Mouse (Mus musculus) heart, embryonic 14.5 days (tissue): Measurements from ENCODE around the gene Rab40c. TPM values are rescaled to one million over a fixed set of nuclear protein-coding genes. Genes with fewer than 3 reads are reported as not detected.

Experiments
- ATAC-seq: fragments of 200-750 bp; cut with Nextera tagmentation; 2 replicates; pipeline ENCODE4 v1.8.0; 2017; ENCODE audit warnings: low read depth, moderate TSS enrichment; ENCODE audit not compliant: insufficient number of reproducible peaks, insufficient read depth, low FRiP score
- H3K27ac ChIP-seq, 2 experiments: fragments of 200-500 bp in 1 of 2; fragments of 300-500 bp in 1 of 2; sonication (generic) in 1 of 2; replicated peaks in 1 of 2; 2 replicates each; pipeline ENCODE4 v1.5.1; 2012 to 2014; ENCODE audit warnings: low read depth in 2 of 2, low read length in 2 of 2, control low read depth in 1 of 2, mild to moderate bottlenecking in 1 of 2, mixed read lengths in 1 of 2; ENCODE audit not compliant: control insufficient read depth in 1 of 2, insufficient read depth in 1 of 2
- H3K27me3 ChIP-seq: fragments of 300-500 bp; sonication (generic); 2 replicates; pipeline ENCODE4 v1.6.1; 2014; ENCODE audit warnings: mild to moderate bottlenecking, low read length, control low read depth; ENCODE audit not compliant: control insufficient read depth, insufficient read depth
- H3K36me3 ChIP-seq: fragments of 300-500 bp; sonication (generic); 2 replicates; pipeline ENCODE4 v1.6.1; 2014; ENCODE audit warnings: mild to moderate bottlenecking, control low read depth, low read length, mixed read lengths; ENCODE audit not compliant: control insufficient read depth, insufficient read depth
- H3K4me1 ChIP-seq, 2 experiments: fragments of 200-500 bp in 1 of 2; fragments of 300-500 bp in 1 of 2; sonication (generic) in 1 of 2; 2 replicates each; pipeline ENCODE4 v1.6.1; 2012 to 2014; ENCODE audit warnings: low read length in 2 of 2, control low read depth in 1 of 2, mixed read lengths in 1 of 2; ENCODE audit not compliant: control insufficient read depth in 2 of 2, insufficient read depth in 2 of 2
- H3K4me2 ChIP-seq: fragments of 300-500 bp; sonication (generic); 2 replicates; pipeline ENCODE4 v1.6.1; 2014; ENCODE audit warnings: mild to moderate bottlenecking, low read length
- H3K4me3 ChIP-seq, 2 experiments: fragments of 200-500 bp in 1 of 2; fragments of 300-500 bp in 1 of 2; sonication (generic) in 1 of 2; 2 replicates each; pipeline ENCODE4 v1.5.1; 2012 to 2014; ENCODE audit warnings: low read length in 2 of 2, mild to moderate bottlenecking in 2 of 2, control low read depth in 1 of 2, low read depth in 1 of 2, moderate library complexity in 1 of 2; ENCODE audit not compliant: control insufficient read depth in 1 of 2, insufficient read depth in 1 of 2
- H3K9ac ChIP-seq: fragments of 300-500 bp; sonication (generic); 2 replicates; pipeline ENCODE4 v1.6.1; 2014; ENCODE audit warnings: mild to moderate bottlenecking, low read length
- H3K9me3 ChIP-seq: fragments of 300-500 bp; sonication (generic); 2 replicates; pipeline ENCODE4 v1.6.1; 2016; ENCODE audit warnings: low read length, control low read depth; ENCODE audit not compliant: control insufficient read depth
- WGBS: fragments of 180-500 bp; shearing (Covaris S2); extraction: QIAGEN DNeasy Blood & Tissue Kit; methylation state at CpG from one replicate; pipeline ENCODE4 v1.1.7; 2014; 5-methylcytosine and 5-hydroxymethylcytosine counted together
- polyA plus RNA-seq: library from polyadenylated mRNA; unstranded; fragments of >200 nt; fragmentation: Nextera tagmentation; extraction: Ambion mirVana; gene quantifications from 2 replicates; pipeline ENCODE4 v1.2.1, GENCODE M21; 2014

Gene Rab40c
- polyA plus RNA-seq, 1 experiment from 2014 or later: 8.8 TPM

DNA sequence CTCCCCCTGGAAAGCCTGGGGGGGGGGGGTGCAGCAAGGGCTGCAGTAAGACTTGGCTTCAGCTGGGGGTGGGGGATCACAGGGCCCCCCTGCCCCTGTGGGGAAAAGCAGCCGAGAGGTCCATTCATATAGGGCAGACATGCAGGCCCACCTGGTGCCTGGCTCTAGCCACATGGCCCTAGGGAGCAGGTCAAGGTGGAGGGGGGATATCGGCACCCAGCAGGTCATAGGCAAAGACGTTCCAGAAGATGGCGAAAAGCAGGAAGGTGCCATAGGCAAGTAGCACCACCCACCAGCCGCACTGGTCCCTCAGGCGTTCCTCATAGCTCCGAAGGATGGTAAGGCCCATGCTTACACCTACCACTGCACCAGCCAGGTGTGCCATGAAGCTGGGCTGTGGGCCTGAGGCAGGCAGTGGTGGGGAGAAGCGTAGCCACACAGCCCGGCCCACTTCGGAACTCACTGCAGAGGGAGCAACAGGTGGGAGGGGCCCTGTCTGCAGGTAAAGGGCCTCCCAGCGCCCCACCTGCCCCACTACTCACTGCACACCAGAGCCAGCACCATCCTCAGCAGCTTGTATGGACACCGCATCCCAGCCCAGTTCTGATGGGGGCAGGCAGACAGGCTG, 84.8 kb downstream of the Rab40c start:
- Histone ChIP-seq H3K27ac (peak overlapping the region in 1 of 2 experiments; percentile 99; a peak in 2 of 4 replicates), H3K9me3 (no peaks in the 10 kb centered on the region), H3K36me3 (peaks cover 65% of the 10 kb centered on the region), H3K4me2 (peak overlapping the region; percentile 91), H3K4me1 (peaks cover 29 to 58% of the 10 kb centered on the region in 2 experiments; a peak in 3 of 4 replicates), H3K9ac (peak overlapping the region; percentile 85), H3K4me3 (peak overlapping the region; percentile 57 to 70; a peak in 3 of 4 replicates), H3K27me3 (no peaks in the 10 kb centered on the region)
- ATAC-seq: no peak
- 86% methylated on average over 12 of the region's 12 CpGs for WGBS

DNA sequence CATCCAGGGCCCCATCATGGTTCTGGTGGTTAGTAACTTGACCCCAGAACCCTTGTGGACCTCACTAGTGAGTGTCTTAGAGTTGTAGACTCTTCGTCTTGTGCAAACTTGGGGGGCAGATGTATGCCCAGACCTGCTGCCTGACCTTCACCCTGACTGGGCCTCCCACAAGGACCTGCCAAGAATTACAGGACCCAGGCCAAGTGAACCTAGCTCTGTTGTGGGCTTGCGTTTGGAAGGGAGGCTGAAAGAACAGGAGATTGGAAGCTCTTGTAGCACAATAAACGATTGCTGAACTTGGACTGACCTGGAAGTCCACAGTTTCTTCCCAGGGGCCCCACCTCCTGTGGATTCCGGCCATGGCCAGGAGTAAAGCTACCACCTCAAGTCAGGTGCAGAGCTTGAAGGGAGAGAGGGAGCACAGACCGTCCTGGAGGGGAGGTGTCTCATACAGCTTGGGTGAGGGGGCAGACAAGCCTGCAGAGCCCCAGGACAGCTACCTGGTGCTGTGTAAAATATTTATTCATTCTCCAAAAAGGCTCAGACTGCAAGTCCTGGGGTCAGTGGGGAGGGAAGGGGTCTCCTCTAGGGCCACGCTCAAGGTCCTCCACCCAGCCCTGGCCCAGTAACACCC, 85.4 kb downstream of the Rab40c start:
- H3K9me3 ChIP-seq: no peaks in the 10 kb centered on the region
- peaks cover 32 to 63% of the 10 kb centered on the region in 2 experiments; a peak in 3 of 4 replicates for H3K4me1 ChIP-seq
- peak overlapping the region; percentile 91 for H3K4me2 ChIP-seq
- peak overlapping the region; percentile 97 to 99 for H3K27ac ChIP-seq
- peak overlapping the region; percentile 57 to 70 for H3K4me3 ChIP-seq
- no peaks in the 10 kb centered on the region for H3K27me3 ChIP-seq
- ATAC-seq: no peak
- peak overlapping the region; percentile 85 for H3K9ac ChIP-seq
- 25% methylated on average over 6 of the region's 6 CpGs for WGBS
- peaks cover 59% of the 10 kb centered on the region for H3K36me3 ChIP-seq

DNA sequence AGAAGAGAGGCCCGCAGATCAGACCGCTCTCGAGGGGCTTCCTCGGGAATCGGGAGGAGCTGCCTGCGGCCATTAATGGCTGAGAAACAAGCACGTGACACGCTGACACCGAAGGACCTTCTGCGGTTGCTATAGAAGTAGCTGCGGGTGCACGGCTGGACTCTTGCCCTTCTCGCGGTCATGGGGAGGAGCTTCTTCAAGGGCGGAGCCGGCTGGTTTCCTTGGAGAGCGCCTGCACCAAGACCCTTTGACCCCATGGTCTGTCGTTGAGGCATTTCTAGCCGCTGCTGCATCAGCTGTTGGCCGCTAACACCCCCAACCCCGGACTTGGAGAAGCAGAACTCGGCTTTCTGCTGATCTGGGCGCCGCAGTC, 86.2 kb downstream of the Rab40c start, which contains the start of gene Stub1:
Gene Stub1 (minus strand): TSS at position 114 of the 373 bp plus-strand sequence.
- H3K27me3 ChIP-seq: no peaks in the 10 kb centered on the region
- ATAC-seq: peak; percentile 70
- 0% methylated on average over 24 of the region's 24 CpGs for WGBS
- no peaks in the 10 kb centered on the region for H3K9me3 ChIP-seq
- peaks cover 51% of the 10 kb centered on the region for H3K36me3 ChIP-seq
- H3K4me1 ChIP-seq: peaks cover 37 to 67% of the 10 kb centered on the region in 2 experiments
- H3K4me3 ChIP-seq: peak within 1 kb of the TSS; percentile 57 to 74
- peak within 1 kb of the TSS; percentile 97 to 99 for H3K27ac ChIP-seq
- H3K9ac ChIP-seq: peak within 1 kb of the TSS; percentile 85
- H3K4me2 ChIP-seq: peak within 1 kb of the TSS; percentile 91

DNA sequence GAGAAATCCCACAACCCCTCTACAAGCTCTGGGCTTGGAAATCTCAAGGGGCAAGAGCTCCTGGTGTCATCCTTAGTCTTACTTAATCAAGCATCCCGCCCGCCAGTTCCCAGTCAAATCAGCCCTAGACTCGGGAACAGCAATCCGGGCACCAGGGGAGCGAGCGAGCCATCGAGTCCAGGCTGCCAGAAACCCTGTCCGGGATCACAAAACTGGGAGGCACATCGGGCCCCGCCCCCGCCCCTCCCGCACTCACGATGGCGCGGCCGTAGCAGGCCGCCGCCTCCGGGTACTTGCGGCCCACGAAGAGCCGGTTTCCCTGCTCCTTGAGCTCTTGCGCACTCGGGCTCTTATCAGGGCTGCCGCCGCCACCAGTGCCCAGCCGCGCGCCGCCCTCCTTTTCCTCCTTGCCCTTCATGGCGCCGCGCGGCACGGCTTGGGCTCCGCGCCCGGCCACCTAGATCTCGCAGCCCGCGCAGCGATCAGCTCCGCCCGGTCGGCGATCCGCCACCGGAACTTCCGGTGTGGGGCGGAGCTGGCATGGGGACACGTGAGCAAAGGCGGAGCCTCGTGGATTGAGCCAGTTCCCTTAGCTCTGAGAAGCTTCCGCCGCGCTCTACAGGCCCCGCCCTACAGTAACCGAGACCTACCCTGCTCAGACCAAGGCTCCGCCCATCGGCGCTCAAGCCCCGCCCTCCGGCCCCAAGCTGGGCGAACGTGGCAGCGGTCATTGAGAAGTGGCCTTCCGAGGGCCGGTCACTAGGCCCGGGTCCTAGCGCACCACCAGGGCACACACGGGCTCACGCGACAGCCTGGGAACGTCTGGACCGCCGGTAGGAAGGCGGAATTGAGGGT, 86.9 kb downstream of the Rab40c start:
- H3K27ac ChIP-seq: peak overlapping the region; percentile 97 to 99
- peaks cover 36 to 67% of the 10 kb centered on the region in 2 experiments for H3K4me1 ChIP-seq
- no peaks in the 10 kb centered on the region for H3K27me3 ChIP-seq
- WGBS: under 1% methylated on average over 71 of the region's 77 CpGs
- ATAC-seq: peak; percentile 92
- H3K9me3 ChIP-seq: no peaks in the 10 kb centered on the region
- peak overlapping the region; percentile 91 for H3K4me2 ChIP-seq
- peak overlapping the region; percentile 85 for H3K9ac ChIP-seq
- H3K4me3 ChIP-seq: peak overlapping the region; percentile 57 to 74
- peaks cover 51% of the 10 kb centered on the region for H3K36me3 ChIP-seq

Other genes starting within 250 kb of the Rab40c start
- 2.4 and 3.7 TPM in 2 replicates for gene Gng13, start 202.6 kb downstream of the Rab40c start, polyA plus RNA-seq
- 8.0 and 9.5 TPM in 2 replicates for gene Chtf18, start 192.3 kb downstream of the Rab40c start, polyA plus RNA-seq
- gene Rpusd1, start 192.1 kb downstream of the Rab40c start, polyA plus RNA-seq: 12.0 and 13.4 TPM in 2 replicates
- gene Mslnl, start 183.7 kb downstream of the Rab40c start, polyA plus RNA-seq: not detected in 2 replicates
- gene Msln, start 165.3 kb downstream of the Rab40c start, polyA plus RNA-seq: 31.9 and 34.7 TPM in 2 replicates
- gene Narfl, start 146.0 kb downstream of the Rab40c start, polyA plus RNA-seq: 36.6 and 37.2 TPM in 2 replicates
- 59.4 and 60.2 TPM in 2 replicates for gene Haghl, start 134.1 kb downstream of the Rab40c start, polyA plus RNA-seq
- gene Ccdc78, start 133.1 kb downstream of the Rab40c start, polyA plus RNA-seq: 0.09 TPM in 1 of 2 replicates, not detected in the other
- 58.4 and 76.0 TPM in 2 replicates for gene Fam173a, start 126.8 kb downstream of the Rab40c start, polyA plus RNA-seq
- gene AC134908.4, start 124.1 kb downstream of the Rab40c start, polyA plus RNA-seq: not detected in 2 replicates
- 3.3 and 10.1 TPM in 2 replicates for gene Metrn, start 122.6 kb downstream of the Rab40c start, polyA plus RNA-seq
- 0.85 and 1.1 TPM in 2 replicates for gene Fbxl16, start 110.6 kb downstream of the Rab40c start, polyA plus RNA-seq
- 15.2 and 17.3 TPM in 2 replicates for gene Wdr24, start 96.1 kb downstream of the Rab40c start, polyA plus RNA-seq
- gene Jmjd8, start 90.9 kb downstream of the Rab40c start, polyA plus RNA-seq: 28.8 and 30.0 TPM in 2 replicates
- gene Stub1, start 86.3 kb downstream of the Rab40c start, polyA plus RNA-seq: 282 and 298 TPM in 2 replicates
- 1.2 and 1.5 TPM in 2 replicates for gene Rhbdl1, start 82.4 kb downstream of the Rab40c start, polyA plus RNA-seq
- gene Gm20683, start 78.0 kb downstream of the Rab40c start, polyA plus RNA-seq: 1.2 and 1.9 TPM in 2 replicates
- 11.5 and 12.7 TPM in 2 replicates for gene Rhot2, start 74.9 kb downstream of the Rab40c start, polyA plus RNA-seq
- gene Wdr90, start 58.2 kb downstream of the Rab40c start, polyA plus RNA-seq: 8.2 and 8.6 TPM in 2 replicates
- 164 and 184 TPM in 2 replicates for gene Mcrip2, start 51.0 kb downstream of the Rab40c start, polyA plus RNA-seq
- 36.7 and 41.7 TPM in 2 replicates for gene Mettl26, start 44.7 kb downstream of the Rab40c start, polyA plus RNA-seq
- 0.27 and 0.53 TPM in 2 replicates for gene Wfikkn1, start 38.9 kb downstream of the Rab40c start, polyA plus RNA-seq
- 61.8 and 62.7 TPM in 2 replicates for gene Pigq, start 25.2 kb upstream of the Rab40c start, polyA plus RNA-seq
- 0.09 TPM in 1 of 2 replicates, not detected in the other for gene Nhlrc4, start 25.2 kb upstream of the Rab40c start, polyA plus RNA-seq
- 0.09 TPM in 1 of 2 replicates, not detected in the other for gene A930017K11Rik, start 32.8 kb upstream of the Rab40c start, polyA plus RNA-seq
- gene Capn15, start 66.1 kb upstream of the Rab40c start, polyA plus RNA-seq: 11.2 and 11.3 TPM in 2 replicates
- 12.3 and 12.8 TPM in 2 replicates for gene Rab11fip3, start 149.8 kb upstream of the Rab40c start, polyA plus RNA-seq
- gene Decr2, start 170.6 kb upstream of the Rab40c start, polyA plus RNA-seq: 33.0 and 39.5 TPM in 2 replicates
- 58.5 and 68.2 TPM in 2 replicates for gene Nme4, start 175.9 kb upstream of the Rab40c start, polyA plus RNA-seq
- 0.44 and 0.58 TPM in 2 replicates for gene Tmem8, start 193.6 kb upstream of the Rab40c start, polyA plus RNA-seq
- gene Mrpl28, start 203.8 kb upstream of the Rab40c start, polyA plus RNA-seq: 224 and 237 TPM in 2 replicates
- gene Axin1, start 219.0 kb upstream of the Rab40c start, polyA plus RNA-seq: 10.9 and 11.9 TPM in 2 replicates